Mouse (Mus musculus): Measurements from ENCODE around the gene Nfkb2. TPM values are rescaled to one million over a fixed set of nuclear protein-coding genes. Genes with fewer than 3 reads are reported as not detected.

The Nfkb2 gene
- total and polyA plus RNA-seq, 3 experiments, result 27.2 to 43.0 TPM; not detected in 1

DNA sequence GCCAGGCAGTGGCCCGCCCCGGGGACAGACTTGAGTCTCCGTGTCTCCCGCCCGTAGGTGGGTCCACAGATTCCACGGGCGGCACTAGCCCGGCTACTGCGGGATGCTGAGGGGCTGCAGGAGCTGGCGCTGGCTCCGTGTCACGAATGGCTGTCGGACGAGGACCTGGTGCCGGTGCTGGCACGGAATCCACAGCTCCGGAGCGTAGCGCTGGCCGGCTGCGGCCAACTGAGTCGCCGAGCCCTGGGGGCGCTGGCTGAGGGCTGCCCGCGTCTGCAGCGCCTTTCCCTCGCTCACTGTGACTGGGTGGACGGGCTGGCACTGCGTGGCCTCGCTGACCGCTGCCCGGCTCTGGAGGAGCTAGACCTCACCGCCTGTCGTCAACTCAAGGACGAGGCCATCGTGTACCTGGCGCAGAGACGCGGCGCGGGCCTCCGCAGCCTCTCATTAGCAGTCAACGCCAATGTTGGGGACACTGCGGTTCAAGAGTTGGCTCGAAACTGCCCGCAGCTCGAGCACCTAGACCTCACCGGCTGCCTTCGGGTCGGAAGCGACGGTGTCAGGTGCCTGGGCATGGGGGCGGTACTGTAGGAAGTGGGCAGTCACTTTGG lies 25.0 kb downstream of the Nfkb2 start:
- no peaks in the 10 kb centered on the region for H3K9me3 ChIP-seq (replicated peaks; ENCODE audit: insufficient read depth, low read length)
- no peak for DNase-seq (ENCODE audit: low read depth, low spot score)
- peaks cover 0 to 18% of the 10 kb centered on the region in 2 experiments; a peak in 2 of 4 replicates for H3K4me1 ChIP-seq (ENCODE audit: control insufficient read depth in 1 of 2, insufficient read depth in 2 of 2, low read length in 2 of 2)

DNA sequence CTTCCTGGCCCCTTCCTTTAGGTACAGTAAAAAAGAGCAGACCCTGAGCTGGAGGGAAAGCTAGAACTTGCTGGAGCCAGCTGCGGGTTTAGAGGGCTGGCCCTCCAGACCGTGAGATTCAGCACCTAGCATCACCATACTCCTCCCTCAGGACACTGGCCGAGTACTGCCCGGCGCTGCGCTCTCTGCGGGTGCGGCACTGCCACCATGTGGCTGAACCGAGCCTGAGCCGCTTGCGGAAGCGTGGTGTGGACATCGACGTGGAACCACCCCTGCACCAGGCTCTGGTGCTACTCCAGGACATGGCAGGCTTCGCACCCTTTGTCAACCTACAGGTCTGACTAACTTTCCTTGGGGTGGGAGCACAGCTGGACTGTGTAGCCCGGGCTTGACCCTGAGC lies 25.8 kb downstream of the Nfkb2 start:
- peak; percentile 44 for DNase-seq (ENCODE audit: low read depth, low spot score)
- H3K4me1 ChIP-seq (ENCODE audit: control insufficient read depth in 1 of 2, insufficient read depth in 2 of 2, low read length in 2 of 2), result peaks cover 0 to 18% of the 10 kb centered on the region in 2 experiments; a peak in 2 of 4 replicates
- no peak overlapping the region for H3K4me3 ChIP-seq (ENCODE audit: control insufficient read depth in 1 of 2, insufficient read depth in 1 of 2, low read depth in 2 of 2, low read length in 2 of 2)
- peaks cover 2% of the 10 kb centered on the region; the same call in 1 of the 2 replicates for H3K79me2 ChIP-seq (ENCODE audit: control insufficient read depth, insufficient read depth, low read length, poor library complexity)
- no peak overlapping the region for H3K9ac ChIP-seq (ENCODE audit: control insufficient read depth, low read depth, low read length, poor library complexity, severe bottlenecking)
- no peaks in the 10 kb centered on the region for H3K27me3 ChIP-seq (ENCODE audit: control insufficient read depth in 1 of 2, insufficient read depth in 2 of 2, low read length in 2 of 2)
- H3K27ac ChIP-seq (ENCODE audit: control insufficient read depth, low read depth, low read length), result no peak overlapping the region
- TF ChIP-seq NRF1 (IDR thresholded peaks at IDR 0.05; ENCODE audit: insufficient read depth, low read depth, low read length, poor library complexity, severe bottlenecking) (no peak), BHLHE40 (IDR thresholded peaks at IDR 0.05; ENCODE audit: borderline replicate concordance, low read depth, low read length) (no peak), ZKSCAN1 (IDR thresholded peaks at IDR 0.05; ENCODE audit: low read depth, low read length) (no peak), MAZ (IDR thresholded peaks at IDR 0.05; ENCODE audit: low read depth, low read length) (no peak), ZMIZ1 (IDR thresholded peaks at IDR 0.05; ENCODE audit: low read depth, low read length) (no peak), TBP (IDR thresholded peaks at IDR 0.05; ENCODE audit: low read depth, low read length) (no peak), POLR2A (IDR thresholded peaks at IDR 0.05; ENCODE audit: control insufficient read depth in 1 of 2, insufficient read depth in 1 of 2, low read depth in 1 of 2, low read length in 2 of 2, poor library complexity in 1 of 2) (no peak), ZC3H11A (IDR thresholded peaks at IDR 0.05; ENCODE audit: low read depth, low read length) (no peak), MYB (IDR thresholded peaks at IDR 0.05; ENCODE audit: low read depth, low read length) (no peak), KAT2A (conservative IDR thresholded peaks at IDR 0.05; ENCODE audit: low read depth, low read length) (no peak), JUND (IDR thresholded peaks at IDR 0.05; ENCODE audit: low read depth, low read length) (no peak), SMC3 (IDR thresholded peaks at IDR 0.05; ENCODE audit: low read depth, low read length) (peak; percentile 57), MYC (IDR thresholded peaks at IDR 0.05; ENCODE audit: low read depth, low read length) (no peak), ETS1 (IDR thresholded peaks at IDR 0.05; ENCODE audit: low read depth, low read length) (no peak), HCFC1 (IDR thresholded peaks at IDR 0.05; ENCODE audit: low read depth, low read length) (no peak), RCOR1 (IDR thresholded peaks at IDR 0.05; ENCODE audit: low read depth, low read length) (no peak), ZNF384 (IDR thresholded peaks at IDR 0.05; ENCODE audit: low read depth, low read length) (no peak), POLR2AphosphoS5 (IDR thresholded peaks at IDR 0.05; ENCODE audit: borderline replicate concordance, low read depth, low read length) (no peak; the same call in 1 of the 2 replicates), UBTF (IDR thresholded peaks at IDR 0.05; ENCODE audit: borderline replicate concordance, insufficient read depth, low read depth, low read length) (no peak), RAD21 (IDR thresholded peaks at IDR 0.05; ENCODE audit: low read depth, low read length) (peak; percentile 38), SIN3A (IDR thresholded peaks at IDR 0.05; ENCODE audit: low read length) (no peak), GATA1 (IDR thresholded peaks at IDR 0.05; ENCODE audit: low read depth, low read length) (no peak), CTCF (IDR thresholded peaks at IDR 0.05 in 2 of 3, conservative IDR thresholded peaks at IDR 0.05 in 1 of 3; ENCODE audit: control insufficient read depth in 1 of 3, insufficient read depth in 1 of 3, low read depth in 2 of 3, low read length in 3 of 3, poor library complexity in 1 of 3, severe bottlenecking in 1 of 3) (peak; percentile 26 to 79 (median 60); a peak in 5 of 6 replicates), EP300 (IDR thresholded peaks at IDR 0.05; ENCODE audit: low read depth in 1 of 2, low read length in 2 of 2) (no peak), CHD2 (IDR thresholded peaks at IDR 0.05; ENCODE audit: low read length) (no peak)
- H3K9me3 ChIP-seq (replicated peaks; ENCODE audit: insufficient read depth, low read length), result no peaks in the 10 kb centered on the region
- peaks cover 0 to 5% of the 10 kb centered on the region in 2 experiments; a peak in 2 of 4 replicates for H3K36me3 ChIP-seq (ENCODE audit: control insufficient read depth in 1 of 2, insufficient read depth in 2 of 2, low read length in 2 of 2)

More for the DNA sequence above, 25.0 kb downstream of the Nfkb2 start:
- H3K27me3 ChIP-seq (ENCODE audit: control insufficient read depth in 1 of 2, insufficient read depth in 2 of 2, low read length in 2 of 2), result no peaks in the 10 kb centered on the region
- TF ChIP-seq POLR2AphosphoS5 (IDR thresholded peaks at IDR 0.05; ENCODE audit: borderline replicate concordance, low read depth, low read length) (no peak), TBP (IDR thresholded peaks at IDR 0.05; ENCODE audit: low read depth, low read length) (no peak), SMC3 (IDR thresholded peaks at IDR 0.05; ENCODE audit: low read depth, low read length) (no peak), NELFE (IDR thresholded peaks at IDR 0.05; ENCODE audit: low read depth, low read length) (no peak), POLR2AphosphoS2 (IDR thresholded peaks at IDR 0.05; ENCODE audit: low read length) (no peak), TAL1 (IDR thresholded peaks at IDR 0.05; ENCODE audit: low read length) (no peak), MYB (IDR thresholded peaks at IDR 0.05; ENCODE audit: low read depth, low read length) (no peak), ZNF384 (IDR thresholded peaks at IDR 0.05; ENCODE audit: low read depth, low read length) (no peak)
- peak overlapping the region; percentile 75 for H3K9ac ChIP-seq (ENCODE audit: control insufficient read depth, low read depth, low read length, poor library complexity, severe bottlenecking)
- H3K4me3 ChIP-seq (ENCODE audit: control insufficient read depth in 1 of 2, insufficient read depth in 1 of 2, low read depth in 2 of 2, low read length in 2 of 2), result peak overlapping the region; percentile 78 to 85
- peaks cover 2% of the 10 kb centered on the region; the same call in 1 of the 2 replicates for H3K79me2 ChIP-seq (ENCODE audit: control insufficient read depth, insufficient read depth, low read length, poor library complexity)
- peaks cover 0 to 5% of the 10 kb centered on the region in 2 experiments; a peak in 2 of 4 replicates for H3K36me3 ChIP-seq (ENCODE audit: control insufficient read depth in 1 of 2, insufficient read depth in 2 of 2, low read length in 2 of 2)
- no peak overlapping the region for H3K27ac ChIP-seq (ENCODE audit: control insufficient read depth, low read depth, low read length)

Measured in MEL (cell line).